Comparison of ENCODE assay signal across 13 mouse cellular contexts in genomic region chr19:6296551-6297210, GRCm38 (mm10). TPM values are rescaled to one million over a fixed set of nuclear protein-coding genes. Genes with fewer than 3 reads are reported as not detected.
DNase-seq lines count a peak whose midpoint lies in the region; ATAC-seq and TF ChIP-seq lines count a peak whose summit lies in the region.
"Had no signal": no experiment of that assay in that cellular context is flagged by ENCODE, and none has a peak within 500 bp of the region (broad histone marks: within the 10 kb centered on the region; RNA-seq: fewer than 3 reads in every experiment).

No protein-coding gene starts in this region.

- no peak for DNase-seq in heart, adult 8-10 months (ENCODE audit: low spot score)
- no peak for DNase-seq in kidney, adult 11 months
- DNase-seq in gastrocnemius, postnatal 36 days, result no peak
- DNase-seq: left cerebral cortex, postnatal 4 days; lung, postnatal 14 days; thymus, postnatal 14 days had no signal

- peak; percentile 54 for ATAC-seq in heart, embryonic 13.5 days (ENCODE audit: extremely low read depth, insufficient number of reproducible peaks, low FRiP score, low TSS enrichment)
- ATAC-seq in erythroid progenitor cell, adult 5-6 weeks (replicated peaks; ENCODE audit: low FRiP score, poor library complexity, severe bottlenecking), result peak; percentile 35; the same call in 1 of the 2 replicates
- ATAC-seq: intestine, embryonic 15.5 days; midbrain, embryonic 15.5 days had no signal

- TF ChIP-seq POLR2A in ES-Bruce4 (IDR thresholded peaks at IDR 0.05; ENCODE audit: insufficient read depth, low read length), result no peak
- TF ChIP-seq POLR2A in small intestine, adult 2 months (IDR thresholded peaks at IDR 0.05; ENCODE audit: low read depth, low read length), result no peak

- no peak for TF ChIP-seq EP300 in ES-Bruce4 (IDR thresholded peaks at IDR 0.05; ENCODE audit: insufficient read depth, low read depth, low read length)

- H3K36me3 ChIP-seq in heart, embryonic 13.5 days, result peaks cover 76% of the 10 kb centered on the region
- peaks cover 22% of the 10 kb centered on the region for H3K36me3 ChIP-seq in ES-Bruce4 (ENCODE audit: control insufficient read depth, insufficient read depth, low read length, poor library complexity, severe bottlenecking)
- peaks cover 67% of the 10 kb centered on the region for H3K36me3 ChIP-seq in small intestine, adult 2 months (ENCODE audit: control insufficient read depth, insufficient read depth, low read length)

- H3K4me1 ChIP-seq in heart, embryonic 13.5 days, result peaks cover 36% of the 10 kb centered on the region
- peaks cover 11% of the 10 kb centered on the region for H3K4me1 ChIP-seq in ES-Bruce4 (ENCODE audit: control insufficient read depth, insufficient read depth, low read length)
- peaks cover 49% of the 10 kb centered on the region for H3K4me1 ChIP-seq in small intestine, adult 2 months (ENCODE audit: control insufficient read depth, insufficient read depth, insufficient read length, low read length)
- H3K4me1 ChIP-seq: midbrain, embryonic 15.5 days; neural tube, embryonic 15.5 days had no signal

- WGBS in heart, embryonic 13.5 days, result 76% methylated on average over 5 of the region's 5 CpGs
- WGBS in small intestine, adult 2 months, result 74% methylated on average over 5 of the region's 5 CpGs

- peak overlapping the region; percentile 59 for H3K27ac ChIP-seq in heart, embryonic 13.5 days (replicated peaks)
- H3K27ac ChIP-seq in ES-Bruce4 (ENCODE audit: insufficient read depth, low read length), result 0 out of 2 replicates have a peak overlapping the region, but pooled peaks have one; percentile 22
- H3K27ac ChIP-seq in small intestine, adult 2 months (ENCODE audit: insufficient read depth, low read depth, low read length), result peak overlapping the region; percentile 65
- H3K27ac ChIP-seq: midbrain, embryonic 15.5 days; neural tube, embryonic 15.5 days had no signal

- TF ChIP-seq CTCF in ES-Bruce4 (IDR thresholded peaks at IDR 0.05; ENCODE audit: low read depth, low read length), result no peak
- TF ChIP-seq CTCF in small intestine, adult 2 months (IDR thresholded peaks at IDR 0.05; ENCODE audit: extremely low read depth, insufficient read length, insufficient replicate concordance, low read depth, low read length), result no peak

- H3K9me3 ChIP-seq in heart, embryonic 13.5 days, result no peaks in the 10 kb centered on the region
- H3K9me3 ChIP-seq in ES-Bruce4 (replicated peaks; ENCODE audit: control insufficient read depth, insufficient read depth, low read length, poor library complexity, severe bottlenecking), result no peaks in the 10 kb centered on the region
- H3K9me3 ChIP-seq: intestine, embryonic 15.5 days; midbrain, embryonic 15.5 days; neural tube, embryonic 15.5 days had no signal

- no peak overlapping the region for H3K4me2 ChIP-seq in heart, embryonic 13.5 days
- H3K4me2 ChIP-seq: intestine, embryonic 15.5 days; midbrain, embryonic 15.5 days; neural tube, embryonic 15.5 days had no signal

- H3K27me3 ChIP-seq in heart, embryonic 13.5 days (replicated peaks), result no peaks in the 10 kb centered on the region
- no peaks in the 10 kb centered on the region for H3K27me3 ChIP-seq in ES-Bruce4 (ENCODE audit: control insufficient read depth, insufficient read depth, low read length, poor library complexity, severe bottlenecking)
- H3K27me3 ChIP-seq in small intestine, adult 2 months (ENCODE audit: control insufficient read depth, insufficient read depth, low read length), result no peaks in the 10 kb centered on the region
- H3K27me3 ChIP-seq: intestine, embryonic 15.5 days; midbrain, embryonic 15.5 days; neural tube, embryonic 15.5 days had no signal

- H3K9ac ChIP-seq in heart, embryonic 13.5 days, result no peak overlapping the region
- H3K9ac ChIP-seq in ES-Bruce4 (ENCODE audit: low read depth, poor library complexity, severe bottlenecking), result no peak overlapping the region
- H3K9ac ChIP-seq: intestine, embryonic 15.5 days; midbrain, embryonic 15.5 days; neural tube, embryonic 15.5 days had no signal

- no peak overlapping the region for H3K4me3 ChIP-seq in heart, embryonic 13.5 days
- no peak overlapping the region for H3K4me3 ChIP-seq in ES-Bruce4 (ENCODE audit: low read depth, low read length)
- no peak overlapping the region for H3K4me3 ChIP-seq in small intestine, adult 2 months (ENCODE audit: low read depth, low read length)
- H3K4me3 ChIP-seq: intestine, embryonic 15.5 days; midbrain, embryonic 15.5 days; neural tube, embryonic 15.5 days had no signal

- intact Hi-C loops in gastrocnemius, postnatal 36 days (cut with DNase I), result no loop called here

RNA-seq across cellular contexts. Expression of gene Cdc42bpg, which starts 9.6 kb away (rescaled TPM):
- polyA plus RNA-seq in heart, embryonic 13.5 days (2015; fragmentation: Nextera tagmentation; extraction: Ambion mirVana), result 0.45 and 0.60 TPM in 2 replicates
- 10 to 100 TPM; 14.7 to 17.1 (median 15.4) TPM for total RNA-seq in heart, adult 8-10 months (2022)
- 57.7 and 60.5 TPM in 2 replicates for polyA plus RNA-seq in ES-Bruce4 (2011; ENCODE audit: insufficient read depth, insufficient read length, low read depth, missing spikeins)
- 0.36 TPM in 1 of 2 replicates, not detected in the other for total RNA-seq in erythroid progenitor cell, adult 5-6 weeks (2015; ENCODE audit: low replicate concordance)
- 1.4 and 1.5 TPM in 2 replicates for total RNA-seq in erythroid progenitor cell, adult 5-6 weeks (2017; ENCODE audit: low replicate concordance)
- polyA plus RNA-seq in small intestine, adult 2 months (2012; rRNA removed), result 26.0 and 53.2 TPM in 2 replicates
- total RNA-seq in gastrocnemius, postnatal 36 days (2021), result 1 to 10 TPM; 4.3 to 5.2 TPM

RNA-seq across cellular contexts. Expression of gene Ehd1, which starts 20.2 kb away (rescaled TPM):
- polyA plus RNA-seq in heart, embryonic 13.5 days (2015; fragmentation: Nextera tagmentation; extraction: Ambion mirVana), result 70.0 and 72.4 TPM in 2 replicates
- 10 to 100 TPM; 88.7 to 99.1 (median 92.3) TPM for total RNA-seq in heart, adult 8-10 months (2022)
- polyA plus RNA-seq in ES-Bruce4 (2011; ENCODE audit: insufficient read depth, insufficient read length, low read depth, missing spikeins), result 81.0 and 81.6 TPM in 2 replicates
- total RNA-seq in erythroid progenitor cell, adult 5-6 weeks (2015; ENCODE audit: low replicate concordance), result 20.1 and 23.4 TPM in 2 replicates
- total RNA-seq in erythroid progenitor cell, adult 5-6 weeks (2017; ENCODE audit: low replicate concordance), result 17.5 and 30.7 TPM in 2 replicates
- polyA plus RNA-seq in small intestine, adult 2 months (2012; rRNA removed), result 315 and 714 TPM in 2 replicates
- 10 to 100 TPM; 23.5 to 36.0 TPM for total RNA-seq in gastrocnemius, postnatal 36 days (2021)

RNA-seq across cellular contexts. Expression of gene Men1, which starts 38.1 kb away (rescaled TPM):
- polyA plus RNA-seq in heart, embryonic 13.5 days (2015; fragmentation: Nextera tagmentation; extraction: Ambion mirVana), result 46.9 and 48.1 TPM in 2 replicates
- total RNA-seq in heart, adult 8-10 months (2022), result 10 to 100 TPM in 3 of 4 experiments, 1 to 10 TPM in 1; 10.0 to 16.0 (median 12.3) TPM
- 34.8 and 40.5 TPM in 2 replicates for polyA plus RNA-seq in ES-Bruce4 (2011; ENCODE audit: insufficient read depth, insufficient read length, low read depth, missing spikeins)
- 5.4 and 23.9 TPM in 2 replicates for total RNA-seq in erythroid progenitor cell, adult 5-6 weeks (2015; ENCODE audit: low replicate concordance)
- total RNA-seq in erythroid progenitor cell, adult 5-6 weeks (2017; ENCODE audit: low replicate concordance), result 10.0 and 17.1 TPM in 2 replicates
- polyA plus RNA-seq in small intestine, adult 2 months (2012; rRNA removed), result 23.6 and 38.5 TPM in 2 replicates
- 1 to 10 TPM; 6.2 to 7.0 TPM for total RNA-seq in gastrocnemius, postnatal 36 days (2021)

RNA-seq across cellular contexts. Expression of gene Map4k2, which starts 44.3 kb away (rescaled TPM):
- polyA plus RNA-seq in heart, embryonic 13.5 days (2015; fragmentation: Nextera tagmentation; extraction: Ambion mirVana), result 12.5 and 13.5 TPM in 2 replicates
- total RNA-seq in heart, adult 8-10 months (2022), result 10 to 100 TPM; 33.4 to 44.4 (median 34.7) TPM
- 10.7 and 16.9 TPM in 2 replicates for polyA plus RNA-seq in ES-Bruce4 (2011; ENCODE audit: insufficient read depth, insufficient read length, low read depth, missing spikeins)
- 14.7 and 19.8 TPM in 2 replicates for total RNA-seq in erythroid progenitor cell, adult 5-6 weeks (2015; ENCODE audit: low replicate concordance)
- total RNA-seq in erythroid progenitor cell, adult 5-6 weeks (2017; ENCODE audit: low replicate concordance), result 19.4 and 37.7 TPM in 2 replicates
- 41.0 and 77.3 TPM in 2 replicates for polyA plus RNA-seq in small intestine, adult 2 months (2012; rRNA removed)
- total RNA-seq in gastrocnemius, postnatal 36 days (2021), result 10 to 100 TPM; 10.4 to 12.6 TPM

RNA-seq across cellular contexts. Expression of gene Atg2a, which starts 55.2 kb away (rescaled TPM):
- polyA plus RNA-seq in heart, embryonic 13.5 days (2015; fragmentation: Nextera tagmentation; extraction: Ambion mirVana), result 6.5 and 7.1 TPM in 2 replicates
- total RNA-seq in heart, adult 8-10 months (2022), result 10 to 100 TPM; 22.3 to 28.0 (median 25.8) TPM
- polyA plus RNA-seq in ES-Bruce4 (2011; ENCODE audit: insufficient read depth, insufficient read length, low read depth, missing spikeins), result 10.9 and 11.1 TPM in 2 replicates
- 13.8 and 18.0 TPM in 2 replicates for total RNA-seq in erythroid progenitor cell, adult 5-6 weeks (2015; ENCODE audit: low replicate concordance)
- total RNA-seq in erythroid progenitor cell, adult 5-6 weeks (2017; ENCODE audit: low replicate concordance), result 18.4 and 18.6 TPM in 2 replicates
- polyA plus RNA-seq in small intestine, adult 2 months (2012; rRNA removed), result 37.0 and 68.8 TPM in 2 replicates
- total RNA-seq in gastrocnemius, postnatal 36 days (2021), result 10 to 100 TPM; 16.5 to 18.0 TPM
